Mouse (Mus musculus): Measurements from ENCODE around the gene Fam78b. TPM values are rescaled to one million over a fixed set of nuclear protein-coding genes. Genes with fewer than 3 reads are reported as not detected.

Gene Fam78b
- polyA plus RNA-seq, 1 experiment from 2014 or later: 6.9 TPM

DNA sequence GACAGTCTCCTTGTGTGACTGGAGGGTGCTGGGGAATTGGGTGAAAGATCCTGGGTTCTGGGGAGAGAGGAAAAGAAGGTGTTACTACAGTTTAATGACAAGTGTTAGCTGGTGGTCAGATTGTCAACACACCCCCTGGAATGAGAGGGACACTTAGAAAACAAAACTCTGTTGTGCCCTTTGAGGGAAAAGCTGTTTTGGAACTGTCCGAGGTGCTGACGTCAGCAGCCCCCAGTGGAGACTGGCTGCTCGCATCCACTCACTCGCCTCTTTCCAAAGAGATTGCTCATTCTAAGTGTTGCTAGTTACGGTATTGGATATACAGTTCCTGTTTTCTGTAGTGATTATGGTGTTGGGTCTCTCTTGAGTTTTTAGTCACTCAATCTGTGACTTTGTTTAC, 78.3 kb downstream of the Fam78b start:
- no peak overlapping the region for H3K4me2 ChIP-seq (ENCODE audit: low read length)
- no peaks in the 10 kb centered on the region for H3K9me3 ChIP-seq (ENCODE audit: control insufficient read depth, low read length)
- WGBS: 38% methylated on average over 5 of the region's 5 CpGs
- H3K4me3 ChIP-seq (replicated peaks; ENCODE audit: low read length): no peak overlapping the region
- H3K9ac ChIP-seq (replicated peaks; ENCODE audit: low read depth, low read length): no peak overlapping the region
- ATAC-seq: no peak
- no peaks in the 10 kb centered on the region for H3K36me3 ChIP-seq (ENCODE audit: control insufficient read depth, insufficient read depth)
- H3K27ac ChIP-seq (ENCODE audit: low read length): no peak overlapping the region
- no peaks in the 10 kb centered on the region for H3K27me3 ChIP-seq (replicated peaks; ENCODE audit: control insufficient read depth, insufficient read depth, low read length)
- H3K4me1 ChIP-seq (replicated peaks; ENCODE audit: control insufficient read depth, insufficient read depth, low read length): peaks cover 12% of the 10 kb centered on the region

DNA sequence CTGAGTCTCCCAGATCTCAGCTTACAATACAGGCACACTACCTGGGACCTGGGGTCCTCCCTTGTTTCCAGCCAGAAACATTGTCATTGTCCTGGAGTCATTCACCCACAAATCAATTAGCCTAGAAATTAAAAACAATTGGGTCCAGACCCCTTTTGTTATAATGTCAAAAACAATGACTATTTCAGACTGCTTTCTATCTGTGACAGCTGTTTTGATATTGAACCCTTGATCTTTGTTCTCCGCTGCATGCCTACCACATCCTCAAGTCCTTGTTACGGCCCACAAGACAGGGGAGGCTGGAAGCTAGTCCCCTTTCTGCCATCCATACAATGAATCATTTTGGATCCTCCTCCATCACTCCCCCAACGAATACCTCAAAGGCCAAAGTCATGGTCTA, 80.7 kb downstream of the Fam78b start:
- no peak for ATAC-seq
- Histone ChIP-seq H3K4me2 (ENCODE audit: low read length) (no peak overlapping the region), H3K27ac (ENCODE audit: low read length) (peak overlapping the region; percentile 71; the same call in 1 of the 2 replicates), H3K27me3 (replicated peaks; ENCODE audit: control insufficient read depth, insufficient read depth, low read length) (no peaks in the 10 kb centered on the region), H3K9me3 (ENCODE audit: control insufficient read depth, low read length) (no peaks in the 10 kb centered on the region), H3K36me3 (ENCODE audit: control insufficient read depth, insufficient read depth) (no peaks in the 10 kb centered on the region), H3K9ac (replicated peaks; ENCODE audit: low read depth, low read length) (no peak overlapping the region), H3K4me3 (replicated peaks; ENCODE audit: low read length) (no peak overlapping the region), H3K4me1 (replicated peaks; ENCODE audit: control insufficient read depth, insufficient read depth, low read length) (peaks cover 15% of the 10 kb centered on the region)
- 31% methylated on average over 3 of the region's 3 CpGs for WGBS

DNA sequence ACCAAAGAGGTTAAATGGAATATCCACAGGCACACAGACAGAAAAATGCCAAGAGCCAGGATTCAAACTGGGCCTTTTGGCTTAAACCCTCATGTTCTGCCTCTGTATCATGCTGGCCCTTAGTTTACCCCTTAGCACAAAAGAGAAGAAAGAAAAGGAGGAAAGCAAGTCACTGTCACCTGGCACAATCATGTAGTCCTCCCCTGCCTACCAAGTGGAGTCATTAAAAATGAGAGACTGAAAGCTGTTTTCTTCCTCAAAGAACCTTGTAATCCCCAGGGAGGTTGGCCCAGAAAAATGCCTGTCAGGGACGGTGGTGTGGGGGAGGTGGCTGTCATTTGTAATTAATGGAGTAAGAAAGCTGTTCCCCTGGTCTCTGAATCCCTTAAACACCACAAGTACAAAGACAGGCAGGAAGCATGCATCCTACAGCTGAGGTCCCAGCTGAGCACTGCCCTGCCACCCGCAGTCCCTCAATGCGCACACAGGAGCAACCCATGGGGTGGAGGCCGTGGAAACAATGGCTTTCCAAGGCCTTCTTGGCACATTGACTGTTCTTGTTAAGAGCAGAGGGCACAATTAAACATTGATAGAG, 81.4 kb downstream of the Fam78b start:
- peak; percentile 79 for ATAC-seq
- 4% methylated on average over 4 of the region's 4 CpGs for WGBS

DNA sequence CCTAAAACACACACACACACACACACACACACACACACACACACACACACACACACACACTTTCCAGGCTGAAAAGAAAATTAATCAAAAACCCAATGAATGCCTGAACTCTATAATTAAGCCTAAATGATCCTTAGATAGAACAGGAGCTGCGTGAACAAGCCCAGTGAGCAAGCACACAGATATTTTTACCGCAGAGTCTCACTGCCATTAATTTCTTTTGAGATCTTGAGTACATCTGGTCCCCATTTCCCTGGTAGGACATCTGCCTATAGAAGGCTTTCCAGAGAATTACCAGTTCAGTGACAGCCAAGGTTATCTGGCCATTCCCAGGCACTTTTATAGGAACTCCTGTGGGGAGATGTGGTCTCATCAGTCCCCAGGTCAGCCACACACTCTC, 82.0 kb downstream of the Fam78b start:
- H3K9ac ChIP-seq (replicated peaks; ENCODE audit: low read depth, low read length): no peak overlapping the region
- no peaks in the 10 kb centered on the region for H3K9me3 ChIP-seq (ENCODE audit: control insufficient read depth, low read length)
- H3K27me3 ChIP-seq (replicated peaks; ENCODE audit: control insufficient read depth, insufficient read depth, low read length): no peaks in the 10 kb centered on the region
- ATAC-seq: peak; percentile 2; the same call in 1 of the 2 replicates
- WGBS: 27% methylated on average over 2 of the region's 2 CpGs
- peaks cover 15% of the 10 kb centered on the region for H3K4me1 ChIP-seq (replicated peaks; ENCODE audit: control insufficient read depth, insufficient read depth, low read length)
- no peak overlapping the region for H3K4me2 ChIP-seq (ENCODE audit: low read length)
- peak overlapping the region; percentile 19; the same call in 1 of the 2 replicates for H3K27ac ChIP-seq (ENCODE audit: low read length)
- no peaks in the 10 kb centered on the region for H3K36me3 ChIP-seq (ENCODE audit: control insufficient read depth, insufficient read depth)
- H3K4me3 ChIP-seq (replicated peaks; ENCODE audit: low read length): no peak overlapping the region

More for the DNA sequence above, 81.4 kb downstream of the Fam78b start:
- no peak overlapping the region for H3K4me2 ChIP-seq (ENCODE audit: low read length)
- H3K36me3 ChIP-seq (ENCODE audit: control insufficient read depth, insufficient read depth): no peaks in the 10 kb centered on the region
- H3K4me3 ChIP-seq (replicated peaks; ENCODE audit: low read length): no peak overlapping the region
- peaks cover 15% of the 10 kb centered on the region for H3K4me1 ChIP-seq (replicated peaks; ENCODE audit: control insufficient read depth, insufficient read depth, low read length)
- peak overlapping the region; percentile 71 for H3K27ac ChIP-seq (ENCODE audit: low read length)
- no peaks in the 10 kb centered on the region for H3K9me3 ChIP-seq (ENCODE audit: control insufficient read depth, low read length)
- H3K27me3 ChIP-seq (replicated peaks; ENCODE audit: control insufficient read depth, insufficient read depth, low read length): no peaks in the 10 kb centered on the region
- no peak overlapping the region for H3K9ac ChIP-seq (replicated peaks; ENCODE audit: low read depth, low read length)

DNA sequence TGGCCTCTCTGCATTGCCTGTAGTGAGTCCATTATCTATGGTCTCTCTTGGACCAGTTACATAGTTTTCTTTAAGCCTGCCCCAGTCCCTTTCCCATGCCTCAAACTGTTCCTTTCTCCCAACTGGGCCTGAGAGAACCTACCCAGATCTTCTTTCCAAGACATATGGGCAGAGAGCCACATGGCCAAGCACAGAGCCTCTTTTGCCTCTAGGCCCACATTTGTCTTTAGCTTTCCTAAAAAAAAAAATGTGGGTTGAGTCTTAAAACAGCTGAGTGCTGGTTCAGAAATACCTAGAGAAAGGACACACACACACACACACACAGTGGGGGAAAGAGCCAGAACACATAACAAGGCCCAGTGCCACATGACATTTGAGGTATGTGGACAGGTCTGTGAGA, 83.1 kb downstream of the Fam78b start:
- Histone ChIP-seq H3K4me1 (replicated peaks; ENCODE audit: control insufficient read depth, insufficient read depth, low read length) (peaks cover 15% of the 10 kb centered on the region), H3K4me2 (ENCODE audit: low read length) (no peak overlapping the region), H3K4me3 (replicated peaks; ENCODE audit: low read length) (no peak overlapping the region), H3K9ac (replicated peaks; ENCODE audit: low read depth, low read length) (no peak overlapping the region), H3K9me3 (ENCODE audit: control insufficient read depth, low read length) (no peaks in the 10 kb centered on the region), H3K36me3 (ENCODE audit: control insufficient read depth, insufficient read depth) (no peaks in the 10 kb centered on the region), H3K27ac (ENCODE audit: low read length) (no peak overlapping the region), H3K27me3 (replicated peaks; ENCODE audit: control insufficient read depth, insufficient read depth, low read length) (no peaks in the 10 kb centered on the region)
- ATAC-seq: no peak

DNA sequence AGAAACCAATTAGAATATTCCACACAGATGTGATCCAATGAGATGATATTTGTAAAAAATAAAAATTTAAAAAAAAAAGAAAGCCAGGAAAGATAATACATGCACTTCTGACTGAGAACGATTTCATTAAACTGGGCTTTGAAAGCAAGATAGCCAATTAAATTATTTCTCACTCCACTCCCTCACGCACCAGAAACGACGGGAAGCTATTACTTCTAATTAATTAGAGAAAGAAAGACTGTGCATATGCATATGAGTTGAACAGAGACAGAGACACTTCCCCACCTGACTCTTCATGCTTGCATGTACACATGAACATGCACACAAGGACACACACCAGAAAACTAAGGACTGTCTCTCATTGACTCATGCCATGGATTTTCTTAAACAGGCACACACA, 84.2 kb downstream of the Fam78b start:
- H3K9ac ChIP-seq (replicated peaks; ENCODE audit: low read depth, low read length): no peak overlapping the region
- no peak overlapping the region for H3K4me2 ChIP-seq (ENCODE audit: low read length)
- peak; percentile 27; the same call in 1 of the 2 replicates for ATAC-seq

DNA sequence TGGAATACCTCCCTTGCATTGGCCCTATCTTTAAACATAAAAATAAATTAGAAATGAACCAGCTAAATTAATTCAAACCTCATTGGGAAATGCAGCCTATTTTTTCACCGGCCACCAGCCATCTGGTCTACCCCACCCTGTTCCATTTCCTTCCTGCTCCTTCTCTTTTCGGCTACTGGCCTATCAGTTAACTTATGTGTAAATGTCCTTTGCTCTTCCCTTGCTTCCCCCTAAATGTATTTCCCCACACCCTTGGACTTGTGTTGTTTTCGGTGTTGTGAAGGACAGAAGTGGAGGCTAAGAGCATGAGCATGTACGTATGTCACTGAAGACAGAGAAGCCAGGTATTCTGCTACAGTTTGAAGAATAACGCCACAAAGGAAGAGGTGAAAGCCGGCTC, 89.2 kb downstream of the Fam78b start:
- no peak overlapping the region for H3K4me3 ChIP-seq (replicated peaks; ENCODE audit: low read length)

More for the DNA sequence above, 84.2 kb downstream of the Fam78b start:
- 11% methylated on average over 4 of the region's 4 CpGs for WGBS
- no peaks in the 10 kb centered on the region for H3K9me3 ChIP-seq (ENCODE audit: control insufficient read depth, low read length)
- no peak overlapping the region for H3K4me3 ChIP-seq (replicated peaks; ENCODE audit: low read length)
- no peak overlapping the region for H3K27ac ChIP-seq (ENCODE audit: low read length)
- H3K27me3 ChIP-seq (replicated peaks; ENCODE audit: control insufficient read depth, insufficient read depth, low read length): no peaks in the 10 kb centered on the region
- peaks cover 15% of the 10 kb centered on the region for H3K4me1 ChIP-seq (replicated peaks; ENCODE audit: control insufficient read depth, insufficient read depth, low read length)
- no peaks in the 10 kb centered on the region for H3K36me3 ChIP-seq (ENCODE audit: control insufficient read depth, insufficient read depth)

DNA sequence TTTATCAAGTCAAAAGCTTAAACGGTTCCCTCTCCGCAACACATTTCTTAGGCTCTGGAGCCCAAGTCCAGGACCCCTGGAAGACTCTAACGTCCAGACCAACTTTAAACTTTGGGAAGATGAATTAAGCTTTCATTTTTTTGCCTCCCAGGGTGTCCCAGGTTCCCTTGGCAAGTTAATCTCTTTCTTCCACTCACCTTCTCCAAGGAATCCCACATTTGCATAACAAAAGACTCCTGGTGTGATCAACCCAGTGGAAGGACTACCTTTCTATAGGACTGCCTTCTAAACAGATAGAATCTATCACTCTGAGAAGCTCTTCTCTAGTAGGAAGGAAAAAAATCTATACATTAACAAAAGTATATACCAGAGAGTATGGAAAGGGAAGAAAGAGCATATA, 92.3 kb downstream of the Fam78b start:
- Histone ChIP-seq H3K27ac (ENCODE audit: low read length) (no peak overlapping the region), H3K9me3 (ENCODE audit: control insufficient read depth, low read length) (no peaks in the 10 kb centered on the region), H3K36me3 (ENCODE audit: control insufficient read depth, insufficient read depth) (no peaks in the 10 kb centered on the region), H3K4me3 (replicated peaks; ENCODE audit: low read length) (no peak overlapping the region), H3K27me3 (replicated peaks; ENCODE audit: control insufficient read depth, insufficient read depth, low read length) (no peaks in the 10 kb centered on the region), H3K9ac (replicated peaks; ENCODE audit: low read depth, low read length) (no peak overlapping the region), H3K4me2 (ENCODE audit: low read length) (no peak overlapping the region), H3K4me1 (replicated peaks; ENCODE audit: control insufficient read depth, insufficient read depth, low read length) (no peaks in the 10 kb centered on the region)
- WGBS: 47% methylated on average over 3 of the region's 3 CpGs
- no peak for ATAC-seq

More for the DNA sequence above, 89.2 kb downstream of the Fam78b start:
- WGBS: 93% methylated on average over 6 of the region's 6 CpGs
- Histone ChIP-seq H3K9ac (replicated peaks; ENCODE audit: low read depth, low read length) (no peak overlapping the region), H3K36me3 (ENCODE audit: control insufficient read depth, insufficient read depth) (no peaks in the 10 kb centered on the region), H3K4me1 (replicated peaks; ENCODE audit: control insufficient read depth, insufficient read depth, low read length) (no peaks in the 10 kb centered on the region), H3K27me3 (replicated peaks; ENCODE audit: control insufficient read depth, insufficient read depth, low read length) (no peaks in the 10 kb centered on the region), H3K27ac (ENCODE audit: low read length) (no peak overlapping the region), H3K9me3 (ENCODE audit: control insufficient read depth, low read length) (no peaks in the 10 kb centered on the region), H3K4me2 (ENCODE audit: low read length) (no peak overlapping the region)
- no peak for ATAC-seq

DNA sequence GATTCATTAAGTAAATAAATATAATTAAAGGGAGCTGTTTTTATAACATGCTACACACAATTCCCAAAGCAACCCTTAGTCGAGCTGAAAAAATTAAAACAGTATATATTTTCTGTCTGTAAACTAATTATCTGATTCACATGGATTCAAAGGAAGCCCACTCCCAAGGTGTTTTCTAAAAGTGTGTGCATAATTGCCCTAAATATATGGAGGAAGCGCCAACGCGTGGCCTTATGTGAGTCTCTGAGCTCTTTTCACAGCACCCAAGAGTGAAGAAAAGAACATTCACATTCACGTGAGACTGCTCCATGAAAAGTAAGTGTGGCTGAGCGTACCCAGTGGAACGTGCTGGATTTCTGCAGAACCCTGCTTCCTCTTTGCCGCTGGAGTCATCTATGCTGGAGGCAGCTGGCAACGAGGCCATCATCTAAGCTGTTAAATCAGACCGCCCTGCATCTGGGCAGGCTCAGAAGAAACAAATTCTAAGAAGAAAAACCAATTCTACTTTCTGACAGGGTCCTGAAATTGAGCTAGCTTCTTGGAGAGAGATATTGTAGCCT, 93.5 kb downstream of the Fam78b start:
- no peak overlapping the region for H3K4me3 ChIP-seq (replicated peaks; ENCODE audit: low read length)
- no peaks in the 10 kb centered on the region for H3K27me3 ChIP-seq (replicated peaks; ENCODE audit: control insufficient read depth, insufficient read depth, low read length)
- no peak overlapping the region for H3K27ac ChIP-seq (ENCODE audit: low read length)
- H3K9me3 ChIP-seq (ENCODE audit: control insufficient read depth, low read length): no peaks in the 10 kb centered on the region
- H3K4me1 ChIP-seq (replicated peaks; ENCODE audit: control insufficient read depth, insufficient read depth, low read length): no peaks in the 10 kb centered on the region
- WGBS: 78% methylated on average over 10 of the region's 10 CpGs
- H3K9ac ChIP-seq (replicated peaks; ENCODE audit: low read depth, low read length): no peak overlapping the region
- ATAC-seq: no peak
- H3K36me3 ChIP-seq (ENCODE audit: control insufficient read depth, insufficient read depth): no peaks in the 10 kb centered on the region
- no peak overlapping the region for H3K4me2 ChIP-seq (ENCODE audit: low read length)

Measured in forebrain, embryonic 16.5 days (tissue).